Mouse (Mus musculus): ENCODE data around the gene Cyp2j5. TPM values are rescaled to one million over a fixed set of nuclear protein-coding genes. Genes with fewer than 3 reads are reported as not detected.

The Cyp2j5 gene
- total RNA-seq, 1 experiment from 2014 or later = not detected

Other genes starting within 250 kb of the Cyp2j5 start
- not detected in 2 replicates for gene Cyp2j8, start 156.8 kb downstream of the Cyp2j5 start, total RNA-seq (2017)
- 21.2 and 23.0 TPM in 2 replicates for gene Cyp2j6, start 110.5 kb downstream of the Cyp2j5 start, total RNA-seq (2017)
- gene Cyp2j9, start 72.6 kb downstream of the Cyp2j5 start, total RNA-seq (2017) = 56.8 and 62.0 TPM in 2 replicates
- gene Gm12695, start 121.0 kb upstream of the Cyp2j5 start, total RNA-seq (2017) = not detected in 2 replicates

Data from hematopoietic stem cell, adult 5-6 weeks (primary cell).